Mouse (Mus musculus) liver, embryonic 15.5 days (tissue): ENCODE measurements around the gene Coq9. TPM values are rescaled to one million over a fixed set of nuclear protein-coding genes. Genes with fewer than 3 reads are reported as not detected.

Experiments used
- ATAC-seq: fragments of 200-750 bp; cut with Nextera tagmentation; 2 replicates; pipeline ENCODE4 v1.8.0; 2017; ENCODE audit warnings: moderate number of reproducible peaks, mild to moderate bottlenecking, moderate library complexity; ENCODE audit not compliant: insufficient read depth
- H3K27ac ChIP-seq: fragments of 300-500 bp; sonication (generic); replicated peaks from 2 replicates; pipeline ENCODE4 v1.5.1; 2015; ENCODE audit warnings: mild to moderate bottlenecking, inconsistent platforms
- H3K27me3 ChIP-seq: fragments of 300-500 bp; sonication (generic); 2 replicates; pipeline ENCODE4 v1.6.1; 2015; ENCODE audit warnings: mild to moderate bottlenecking, inconsistent platforms
- H3K36me3 ChIP-seq: fragments of 300-500 bp; sonication (generic); replicated peaks from 2 replicates; pipeline ENCODE4 v1.6.1; 2015; ENCODE audit warnings: moderate library complexity, mild to moderate bottlenecking, inconsistent platforms
- H3K4me1 ChIP-seq: fragments of 300-500 bp; sonication (generic); replicated peaks from 2 replicates; pipeline ENCODE4 v1.6.1; 2015; ENCODE audit warnings: inconsistent platforms
- H3K4me2 ChIP-seq: fragments of 300-500 bp; sonication (generic); 2 replicates; pipeline ENCODE4 v1.6.1; 2015; ENCODE audit warnings: moderate library complexity, mild to moderate bottlenecking, inconsistent platforms
- H3K4me3 ChIP-seq: fragments of 300-500 bp; sonication (generic); replicated peaks from 2 replicates; pipeline ENCODE4 v1.5.1; 2015; ENCODE audit warnings: mild to moderate bottlenecking, inconsistent platforms
- H3K9ac ChIP-seq: fragments of 300-500 bp; sonication (generic); 2 replicates; pipeline ENCODE4 v1.6.1; 2015; ENCODE audit warnings: moderate library complexity, mild to moderate bottlenecking, inconsistent platforms
- H3K9me3 ChIP-seq: fragments of 300-500 bp; sonication (generic); replicated peaks from 2 replicates; pipeline ENCODE4 v1.6.1; 2016; ENCODE audit warnings: inconsistent platforms
- WGBS: fragments of 180-500 bp; shearing (Covaris S2); methylation state at CpG from one replicate; pipeline ENCODE4 v1.1.7; 2015; ENCODE audit warnings: mixed read lengths; ENCODE audit not compliant: insufficient replicate concordance; 5-methylcytosine and 5-hydroxymethylcytosine counted together
- polyA plus RNA-seq: library from polyadenylated mRNA; unstranded; fragments of >200 nt; fragmentation: Nextera tagmentation; extraction: Ambion mirVana; gene quantifications from 2 replicates; pipeline ENCODE4 v1.2.1, GENCODE M21; 2015

Gene Coq9
- polyA plus RNA-seq, 1 experiment from 2014 or later, result 50.8 TPM

DNA sequence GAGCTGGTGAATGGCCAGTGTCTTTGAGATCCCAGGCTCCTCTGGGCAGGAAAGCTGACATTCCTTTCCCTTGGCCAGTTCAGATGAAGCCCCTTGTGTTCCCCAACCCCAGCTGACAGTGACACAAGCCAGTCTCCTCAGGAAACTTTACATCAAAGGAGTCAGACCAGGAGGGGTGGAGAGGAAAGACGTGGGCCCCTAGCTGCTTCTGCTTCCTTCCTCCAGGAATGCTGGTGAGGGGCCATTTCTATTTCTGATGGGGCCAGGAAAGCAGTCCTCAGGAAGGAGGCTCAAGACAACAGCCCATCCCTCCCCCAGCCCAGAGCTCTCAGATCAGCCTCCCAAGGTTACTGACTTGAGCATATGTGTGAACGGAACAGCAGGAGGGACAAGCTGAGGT, 54.8 kb downstream of the Coq9 start:
- Histone ChIP-seq H3K27me3 (peaks cover 63% of the 10 kb centered on the region), H3K9me3 (no peaks in the 10 kb centered on the region), H3K4me2 (no peak overlapping the region), H3K27ac (0 out of 2 replicates have a peak overlapping the region, but pooled peaks have one; percentile 9), H3K4me1 (peaks cover 48% of the 10 kb centered on the region), H3K9ac (no peak overlapping the region), H3K36me3 (no peaks in the 10 kb centered on the region), H3K4me3 (no peak overlapping the region)
- WGBS, result 36% methylated on average over 2 of the region's 2 CpGs
- ATAC-seq, result no peak

DNA sequence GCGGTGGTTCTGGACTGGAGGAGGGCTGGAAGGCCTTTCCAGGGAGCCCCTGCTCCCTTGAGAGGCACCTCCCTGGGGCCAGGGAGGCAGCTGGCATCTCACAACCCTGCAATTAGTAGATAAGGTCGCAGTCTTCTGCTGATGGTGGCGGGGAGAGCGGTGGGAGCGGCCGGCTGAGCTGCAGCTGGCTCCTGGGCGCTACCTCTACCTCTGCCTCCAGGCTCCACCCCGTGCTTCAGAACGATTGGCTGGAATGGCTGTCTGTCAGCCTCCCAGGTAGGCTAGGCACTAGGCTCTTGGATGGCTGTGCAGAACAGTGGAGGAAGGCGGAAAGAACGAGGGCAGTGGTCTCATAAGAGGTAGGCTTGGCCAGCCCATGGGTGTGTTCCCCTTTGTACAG, 61.1 kb downstream of the Coq9 start:
- Histone ChIP-seq H3K4me1 (peaks cover 71% of the 10 kb centered on the region), H3K27me3 (peaks cover 13% of the 10 kb centered on the region), H3K9me3 (no peaks in the 10 kb centered on the region), H3K36me3 (no peaks in the 10 kb centered on the region), H3K4me2 (peak overlapping the region; percentile 74), H3K4me3 (peak overlapping the region; percentile 40), H3K27ac (peak overlapping the region; percentile 97), H3K9ac (peak overlapping the region; percentile 51)
- WGBS, result 8% methylated on average over 11 of the region's 11 CpGs
- peak; percentile 98 for ATAC-seq

DNA sequence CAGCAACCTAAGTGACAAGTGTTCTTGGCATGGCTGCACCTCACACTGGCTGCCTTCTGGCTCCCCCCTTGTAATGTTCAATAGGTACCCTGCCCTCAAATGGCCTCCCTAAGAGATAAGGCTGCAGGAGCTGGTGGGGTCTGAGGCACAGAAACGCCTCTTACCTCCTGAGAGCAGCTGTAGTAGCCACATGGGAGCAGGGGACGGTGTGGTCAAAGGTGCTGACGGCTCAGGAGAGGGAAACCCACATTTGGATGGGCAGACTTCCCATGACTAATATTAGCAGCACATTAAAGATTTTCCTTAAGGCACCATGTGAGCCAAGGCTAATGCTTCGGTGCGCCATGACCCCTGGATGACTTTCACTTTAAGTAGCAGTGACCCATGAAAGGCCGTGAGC, 62.5 kb downstream of the Coq9 start:
- 35% methylated on average over 6 of the region's 6 CpGs for whole genome bisulfite sequencing
- Histone ChIP-seq H3K27me3 (no peaks in the 10 kb centered on the region), H3K4me1 (peaks cover 65% of the 10 kb centered on the region), H3K27ac (peak overlapping the region; percentile 97), H3K9me3 (no peaks in the 10 kb centered on the region), H3K9ac (peak overlapping the region; percentile 10), H3K4me2 (peak overlapping the region; percentile 74), H3K4me3 (0 out of 2 replicates have a peak overlapping the region, but pooled peaks have one; percentile 4), H3K36me3 (no peaks in the 10 kb centered on the region)
- ATAC-seq, result no peak

DNA sequence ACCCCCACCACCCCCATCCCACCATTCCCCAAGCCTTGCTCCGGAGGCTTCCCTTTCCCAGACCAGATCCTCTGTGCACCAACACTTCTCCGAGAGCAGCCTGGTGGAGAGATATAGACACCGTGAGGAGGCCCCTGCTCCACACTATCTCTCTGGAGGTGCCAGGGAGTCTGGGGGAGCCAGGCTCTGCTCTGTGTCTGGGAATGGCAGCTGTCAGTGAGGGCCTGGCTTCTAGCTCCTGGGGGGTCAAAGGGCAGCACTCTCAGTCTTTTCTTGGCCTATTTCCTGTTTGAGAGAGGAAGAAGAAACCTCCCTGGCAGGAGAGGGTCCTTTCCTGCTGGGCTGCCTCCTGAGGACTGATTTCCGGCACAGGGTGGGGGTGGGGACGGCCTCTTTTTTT, 62.9 kb downstream of the Coq9 start:
- no peak for ATAC-seq
- H3K4me3 ChIP-seq, result 0 out of 2 replicates have a peak overlapping the region, but pooled peaks have one; percentile 4
- peak overlapping the region; percentile 10 for H3K9ac ChIP-seq
- H3K27ac ChIP-seq, result peak overlapping the region; percentile 97
- H3K4me1 ChIP-seq, result peaks cover 61% of the 10 kb centered on the region
- no peaks in the 10 kb centered on the region for H3K36me3 ChIP-seq
- WGBS, result 28% methylated on average over 5 of the region's 5 CpGs
- peak overlapping the region; percentile 74 for H3K4me2 ChIP-seq
- no peaks in the 10 kb centered on the region for H3K9me3 ChIP-seq
- no peaks in the 10 kb centered on the region for H3K27me3 ChIP-seq

DNA sequence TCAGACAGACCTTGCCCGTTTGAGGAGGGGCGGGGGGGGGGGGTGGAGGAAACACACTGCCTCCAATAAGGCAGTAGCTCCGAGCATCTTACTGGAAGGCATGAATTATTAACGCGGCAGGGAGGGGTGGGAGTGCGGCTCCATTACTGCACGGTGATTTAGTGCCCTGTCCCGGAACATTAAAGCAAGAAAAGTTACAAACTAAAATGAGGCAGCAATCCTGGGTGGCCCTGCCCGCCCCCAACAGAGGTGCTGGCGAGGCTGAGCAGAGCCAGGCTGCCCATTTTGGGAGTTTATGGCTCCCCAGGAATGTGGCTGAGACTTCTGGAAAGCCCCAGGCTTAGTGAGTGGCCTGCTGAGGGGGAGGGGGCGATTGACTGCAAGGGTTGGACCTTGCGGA, 65.6 kb downstream of the Coq9 start:
- no peak for ATAC-seq
- no peak overlapping the region for H3K9ac ChIP-seq

More for the DNA sequence above, 65.6 kb downstream of the Coq9 start:
- 0 out of 2 replicates have a peak, but pooled peaks cover 3% of the 10 kb centered on the region for H3K36me3 ChIP-seq
- H3K27ac ChIP-seq, result no peak overlapping the region
- peaks cover 39% of the 10 kb centered on the region for H3K4me1 ChIP-seq
- whole genome bisulfite sequencing, result 77% methylated on average over 12 of the region's 12 CpGs
- no peak overlapping the region for H3K4me3 ChIP-seq
- no peak overlapping the region for H3K4me2 ChIP-seq
- no peaks in the 10 kb centered on the region for H3K27me3 ChIP-seq
- no peaks in the 10 kb centered on the region for H3K9me3 ChIP-seq

Other genes with a start within 250 kb of the Coq9 start
- gene Rspry1, start 236.4 kb upstream of the Coq9 start, polyA plus RNA-seq, result 15.3 and 16.8 TPM in 2 replicates
- gene Fam192a, start 236.3 kb upstream of the Coq9 start, polyA plus RNA-seq, result 24.9 and 27.5 TPM in 2 replicates
- 23.9 and 24.7 TPM in 2 replicates for gene Arl2bp, start 171.7 kb upstream of the Coq9 start, polyA plus RNA-seq
- 0.37 and 0.89 TPM in 2 replicates for gene Pllp, start 142.0 kb upstream of the Coq9 start, polyA plus RNA-seq
- 0.32 and 0.37 TPM in 2 replicates for gene Ccl22, start 92.7 kb upstream of the Coq9 start, polyA plus RNA-seq
- gene Cx3cl1, start 66.3 kb upstream of the Coq9 start, polyA plus RNA-seq, result 0.33 and 0.54 TPM in 2 replicates
- gene Ccl17, start 27.9 kb upstream of the Coq9 start, polyA plus RNA-seq, result not detected in 2 replicates
- 46.6 and 48.2 TPM in 2 replicates for gene Ciapin1, start within 50 bp of the Coq9 start, polyA plus RNA-seq
- gene Polr2c, start 19.1 kb downstream of the Coq9 start, polyA plus RNA-seq, result 70.5 and 74.1 TPM in 2 replicates
- 11.0 and 12.9 TPM in 2 replicates for gene Dok4, start 38.0 kb downstream of the Coq9 start, polyA plus RNA-seq
- gene Ccdc102a, start 79.8 kb downstream of the Coq9 start, polyA plus RNA-seq, result 2.3 TPM in 2 replicates
- 0.25 TPM in 2 replicates for gene Adgrg5, start 85.4 kb downstream of the Coq9 start, polyA plus RNA-seq
- 45.2 and 46.1 TPM in 2 replicates for gene Adgrg1, start 136.4 kb downstream of the Coq9 start, polyA plus RNA-seq
- gene Adgrg3, start 179.4 kb downstream of the Coq9 start, polyA plus RNA-seq, result 8.3 and 9.3 TPM in 2 replicates
- gene Drc7, start 216.8 kb downstream of the Coq9 start, polyA plus RNA-seq, result 0.35 and 0.39 TPM in 2 replicates
- 9.6 and 12.0 TPM in 2 replicates for gene Katnb1, start 242.9 kb downstream of the Coq9 start, polyA plus RNA-seq